Mouse (Mus musculus) Patski (cell line): ENCODE measurements around the gene Vwa2. TPM values are rescaled to one million over a fixed set of nuclear protein-coding genes. Genes with fewer than 3 reads are reported as not detected.
A peak's percentile ranks its signal among the peaks of the same experiment; 100 is the strongest.

ENCODE experiments used
- ATAC-seq: fragments of 100-300 bp; one replicate; pipeline ENCODE4 v1.8.0; 2021
- CTCF ChIA-PET: fragments of 350-600 bp; sonication (Branson Sonifier 250); formaldehyde crosslinking; loops from one replicate; lab custom pipeline; 2022; ENCODE audit warnings: inconsistent platforms; lab: Charles Lee
- POLR2A ChIA-PET: fragments of 350-600 bp; sonication (Branson Sonifier 250); formaldehyde crosslinking; loops from one replicate; lab custom pipeline; 2022; ENCODE audit warnings: antibody characterized with exemption, inconsistent platforms; lab: Charles Lee
- DNase-seq: peaks from one replicate; pipeline ENCODE4 v3.0.0-alpha.2; 2011; ENCODE audit warnings: low read depth, low spot score
- H3K27me3 ChIP-seq: fragments of 371-371 bp; one replicate; pipeline ENCODE4 v1.5.1; 2021
- CTCF ChIP-seq: fragments of 100-300 bp; IDR thresholded peaks from one replicate; pipeline ENCODE4 v1.5.1; 2021
- in situ Hi-C: fragments of 300-500 bp; cut with MboI; formaldehyde crosslinking; loops from 3 replicates; pipeline ENCODE4 v1.11.1; 2018; ENCODE audit warnings: low pct_unique_long_range_greater_than_20kb, mixed read lengths
- polyA plus RNA-seq: library from polyadenylated mRNA; unstranded; gene quantifications from one replicate; pipeline ENCODE4 v1.2.3, GENCODE M21; 2021

Vwa2 gene
- polyA plus RNA-seq, 1 experiment from 2014 or later, result 1.8 TPM

GRCm38 (mm10) chr19:56867701-56868100 is 6.3 kb upstream of the Vwa2 start:
- ChIA-PET CTCF (interaction anchor here (2.1 kb wide), 1 partner anchor 14 kb away, joined by 6 read pairs; no protein-coding TSS in a partner anchor), POLR2A (no interaction called here)
- no peak for TF ChIP-seq CTCF
- DNase-seq (no peak), ATAC-seq (no peak)
- peaks cover 4% of the 10 kb centered on the region for H3K27me3 ChIP-seq
- in situ Hi-C loops, result no loop called here

- ATAC-seq (no peak), DNase-seq (no peak)
- in situ Hi-C loops, result no loop called here
- peaks cover 4% of the 10 kb centered on the region for H3K27me3 ChIP-seq
- TF ChIP-seq CTCF, result no peak
- CTCF ChIA-PET, result interaction anchor here (1.3 to 1.5 kb wide), 2 partner anchors 12 to 33 kb away, joined by 3 to 4 read pairs; no protein-coding TSS in a partner anchor
- POLR2A ChIA-PET, result no interaction called here
Measured at GRCm38 (mm10) chr19:56874601-56875315, 709 bp downstream of the Vwa2 start.

- POLR2A ChIA-PET, result no interaction called here
- ATAC-seq (no peak), DNase-seq (no peak)
- CTCF ChIA-PET, result no interaction called here
- in situ Hi-C loops, result no loop called here
- TF ChIP-seq CTCF, result no peak
- H3K27me3 ChIP-seq, result peaks cover 4% of the 10 kb centered on the region
Measured at GRCm38 (mm10) chr19:56877364-56877763, 3.3 kb downstream of the Vwa2 start.

- no peak for TF ChIP-seq CTCF
- H3K27me3 ChIP-seq, result no peaks in the 10 kb centered on the region
- ATAC-seq (no peak), DNase-seq (no peak)
- in situ Hi-C loops, result no loop called here
- CTCF ChIA-PET, result no interaction called here
- POLR2A ChIA-PET, result interaction anchor here (0.7 kb wide), 1 partner anchor 30 kb away, joined by 3 read pairs; no protein-coding TSS in a partner anchor
Measured at GRCm38 (mm10) chr19:56887879-56888278, 13.8 kb downstream of the Vwa2 start.

GRCm38 (mm10) chr19:56888654-56889053 is 14.6 kb downstream of the Vwa2 start:
- no peaks in the 10 kb centered on the region for H3K27me3 ChIP-seq
- DNase-seq (no peak), ATAC-seq (peak; percentile 82)
- CTCF ChIA-PET, result no interaction called here
- TF ChIP-seq CTCF, result no peak
- POLR2A ChIA-PET, result no interaction called here
- in situ Hi-C loops, result no loop called here

- no peak for ATAC-seq
- TF ChIP-seq CTCF, result no peak
- no peak for DNase-seq
- ChIA-PET CTCF (interaction anchor here (1.0 kb wide), 1 partner anchor 16 kb away, joined by 4 read pairs; no protein-coding TSS in a partner anchor), POLR2A (no interaction called here)
- no peaks in the 10 kb centered on the region for H3K27me3 ChIP-seq
- in situ Hi-C loops, result no loop called here
Measured at GRCm38 (mm10) chr19:56891438-56891837, 17.4 kb downstream of the Vwa2 start.

GRCm38 (mm10) chr19:56892586-56892985 is 18.5 kb downstream of the Vwa2 start:
- DNase-seq (no peak), ATAC-seq (no peak)
- ChIA-PET POLR2A (interaction anchor here (1.1 kb wide), 1 partner anchor 55 kb away, joined by 3 read pairs; no protein-coding TSS in a partner anchor), CTCF (interaction anchor here (1.4 kb wide), 1 partner anchor 73 kb away, joined by 3 read pairs; no protein-coding TSS in a partner anchor)
- no peaks in the 10 kb centered on the region for H3K27me3 ChIP-seq
- TF ChIP-seq CTCF, result no peak
- in situ Hi-C loops, result no loop called here

GRCm38 (mm10) chr19:56893326-56893725 is 19.3 kb downstream of the Vwa2 start:
- CTCF ChIA-PET, result interaction anchor here (1.4 kb wide), 1 partner anchor 74 kb away, joined by 3 read pairs; no protein-coding TSS in a partner anchor
- ATAC-seq (no peak), DNase-seq (no peak)
- no peaks in the 10 kb centered on the region for H3K27me3 ChIP-seq
- in situ Hi-C loops, result no loop called here
- no peak for TF ChIP-seq CTCF
- POLR2A ChIA-PET, result interaction anchor here (1.1 kb wide), 1 partner anchor 13 kb away, joined by 4 read pairs; no protein-coding TSS in a partner anchor

- no peak for TF ChIP-seq CTCF
- no peaks in the 10 kb centered on the region for H3K27me3 ChIP-seq
- ATAC-seq (no peak), DNase-seq (no peak)
- POLR2A ChIA-PET, result no interaction called here
- in situ Hi-C loops, result no loop called here
- CTCF ChIA-PET, result interaction anchor here (1.0 to 2.5 kb wide), 5 partner anchors 11 to 89 kb away, joined by 3 to 9 read pairs (median 4); no protein-coding TSS in a partner anchor
Measured at GRCm38 (mm10) chr19:56897654-56898053, 23.6 kb downstream of the Vwa2 start.

GRCm38 (mm10) chr19:56904095-56904494 is 30.0 kb downstream of the Vwa2 start:
- DNase-seq, result no peak
- no peaks in the 10 kb centered on the region for H3K27me3 ChIP-seq
- POLR2A ChIA-PET, result no interaction called here
- no peak for TF ChIP-seq CTCF
- CTCF ChIA-PET, result no interaction called here
- in situ Hi-C loops, result loop anchor here (10.0 kb wide), 1 partner anchor 479 kb away; no protein-coding TSS in a partner anchor
- no peak for ATAC-seq

- CTCF ChIA-PET, result interaction anchor here (1.7 to 6.1 kb wide), 2 partner anchors 9 to 97 kb away, joined by 4 to 59 read pairs; no protein-coding TSS in a partner anchor
- in situ Hi-C loops, result loop anchor here (5.0 to 10.0 kb wide), 2 partner anchors 93 to 481 kb away; no protein-coding TSS in a partner anchor
Measured at GRCm38 (mm10) chr19:56905395-56905794, 31.3 kb downstream of the Vwa2 start.

More at GRCm38 (mm10) chr19:56905395-56905794, 31.3 kb downstream of the Vwa2 start:
- DNase-seq (no peak), ATAC-seq (peak; percentile 65)
- H3K27me3 ChIP-seq, result no peaks in the 10 kb centered on the region
- POLR2A ChIA-PET, result no interaction called here
- TF ChIP-seq CTCF, result no peak
